Mouse (Mus musculus) layer of hippocampus, postnatal 10 days (tissue): ENCODE data around the gene Zfp512. TPM values are rescaled to one million over a fixed set of nuclear protein-coding genes. Genes with fewer than 3 reads are reported as not detected.
"Not testable (repeated sequence)": the region's sequence is repeated elsewhere in the genome, so short reads cannot be mapped to it uniquely, and the experiment has no call there.

ENCODE experiments used
- DNase-seq, 2 experiments: peaks; one replicate each; pipeline ENCODE4 v3.0.0; 2021; ENCODE audit warnings: low spot score in 2 of 2
- long read RNA-seq: library from polyadenylated mRNA; stranded (forward); transcript quantifications from one replicate; pipeline ENCODE4 v2.0.0, GENCODE M21; 2023
- total RNA-seq, 2 experiments: library from RNA; stranded (reverse); gene quantifications; 2 replicates each; pipeline ENCODE4 v1.2.3; 2021

Zfp512 gene
- total RNA-seq = 10 to 100 TPM; 51.5 to 55.8 TPM
- long read RNA-seq, transcript Zfp512-201 (14 exons, 3,299 nt) = major isoform, 16 of 37 reads
- long read RNA-seq, partial matches to known transcripts = 6 of 37 reads
- long read RNA-seq, other reads (novel, unspliced or antisense) = 11 of 37 reads

DNA sequence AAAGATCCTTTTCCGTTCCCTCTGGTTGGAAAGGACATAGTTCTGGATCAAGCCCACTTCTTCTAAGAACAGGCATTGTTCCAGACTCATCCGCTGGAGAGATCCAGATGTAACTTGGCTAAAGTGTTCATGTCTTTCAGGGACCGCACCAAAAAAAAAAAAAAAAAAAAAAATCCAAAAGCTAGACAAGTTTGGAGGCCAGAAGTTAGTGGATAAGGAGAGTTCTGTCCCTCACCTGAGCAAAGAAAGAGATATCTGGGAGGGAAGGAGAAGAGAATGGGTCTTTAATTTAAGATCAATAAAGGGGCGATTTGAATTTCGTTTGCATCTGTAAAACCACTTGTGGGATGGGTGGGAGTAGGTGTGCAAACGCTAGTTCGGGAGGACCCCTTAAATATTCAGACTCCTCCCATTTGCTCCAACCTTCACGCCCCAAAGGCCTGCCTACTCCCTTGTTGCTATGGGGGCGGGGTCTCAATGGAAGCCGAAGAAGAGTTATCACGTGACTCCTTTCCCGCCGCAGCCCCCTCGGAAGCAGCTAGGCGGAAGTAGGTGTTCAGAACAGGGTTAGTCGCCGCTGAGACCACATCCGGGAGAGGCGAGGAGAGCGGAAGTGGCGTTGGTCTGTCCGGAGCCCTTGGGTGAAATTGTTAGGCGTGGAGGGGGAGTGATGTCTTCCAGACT is at the start of gene Zfp512:
Zfp512 (plus strand) TSS at position 554 of the 684 bp plus-strand sequence.
- DNase-seq = peak; percentile 88 to 91

DNA sequence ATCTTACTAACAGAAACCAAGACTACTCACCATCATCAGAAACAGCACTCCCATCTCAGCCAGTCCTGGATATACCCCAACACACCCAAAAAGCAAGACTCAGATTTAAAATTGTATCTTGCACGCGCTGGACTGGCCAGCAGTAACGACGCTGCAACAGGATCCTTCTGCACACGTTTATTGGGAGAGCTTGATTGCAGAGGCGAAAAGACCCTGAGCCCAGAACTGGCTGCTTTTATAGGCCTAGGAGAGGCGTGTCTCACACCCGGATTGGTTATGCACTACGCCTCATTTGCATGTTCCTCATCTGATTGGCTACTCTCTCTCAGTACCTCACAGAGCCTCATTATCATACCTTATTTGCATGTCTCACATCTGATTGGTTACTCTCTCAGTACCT is 17.5 kb upstream of the Zfp512 start:
- DNase-seq = not testable (repeated sequence)

DNA sequence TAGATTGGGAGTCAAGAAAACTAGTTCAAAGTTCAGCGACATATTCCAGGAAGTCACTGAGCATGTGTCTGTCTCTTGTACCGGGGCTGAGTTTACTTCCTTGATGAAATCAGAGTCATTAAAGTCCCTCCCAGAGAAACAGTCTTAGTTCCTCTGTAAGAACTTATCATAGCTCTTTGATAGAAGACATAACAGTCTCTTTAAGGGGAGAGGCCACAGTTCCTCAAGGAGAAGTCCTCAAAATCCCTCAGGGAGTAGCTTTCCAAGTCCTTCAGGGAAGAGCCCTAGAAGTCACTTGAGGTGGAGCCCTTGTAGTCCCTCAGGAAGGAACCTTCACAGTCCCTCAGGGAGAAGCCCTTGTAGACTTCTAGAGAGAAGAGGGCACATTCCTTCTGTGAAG is 895 bp upstream of the Zfp512 start:
- DNase-seq = no peak

DNA sequence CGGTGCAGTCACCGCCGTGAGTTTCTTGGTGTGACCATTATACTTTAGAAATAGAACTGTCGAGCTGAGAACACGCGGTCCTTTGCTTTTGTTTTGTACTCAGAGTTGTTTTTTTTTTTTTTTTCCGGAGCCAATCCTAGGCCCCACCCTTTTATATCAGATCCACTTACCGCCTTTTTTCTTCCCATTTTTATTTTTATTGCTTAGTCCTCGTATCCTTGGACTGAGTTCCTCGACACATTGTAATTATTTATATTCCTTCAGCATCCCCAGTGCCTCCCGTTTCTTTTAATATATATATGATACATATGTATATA is 289 bp downstream of the Zfp512 start:
- DNase-seq = no peak

DNA sequence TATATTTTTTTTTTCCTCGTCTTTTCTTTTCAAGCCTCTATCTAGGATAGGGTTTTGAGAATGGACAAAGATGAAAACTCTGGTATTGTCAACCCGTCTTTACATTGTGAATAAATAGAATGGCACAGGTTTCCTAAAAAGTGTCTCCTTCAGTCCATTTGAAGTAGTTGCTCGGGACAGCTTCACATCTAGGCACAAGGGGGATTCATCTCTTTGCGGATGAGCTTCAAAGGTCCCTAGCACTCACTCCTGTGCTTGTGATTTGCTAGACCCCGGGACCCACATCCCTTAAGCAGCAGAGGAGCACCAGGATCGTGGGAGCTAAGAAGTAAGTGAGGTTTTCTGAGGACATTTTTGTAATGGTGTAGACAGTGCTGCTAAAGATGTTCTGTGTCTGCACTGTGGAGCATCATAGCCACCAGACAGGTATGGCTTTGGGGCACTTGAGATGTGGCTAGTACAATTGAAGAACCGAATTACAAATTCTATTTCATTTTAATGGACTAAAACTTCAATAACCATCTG is 717 bp downstream of the Zfp512 start:
- DNase-seq = no peak

DNA sequence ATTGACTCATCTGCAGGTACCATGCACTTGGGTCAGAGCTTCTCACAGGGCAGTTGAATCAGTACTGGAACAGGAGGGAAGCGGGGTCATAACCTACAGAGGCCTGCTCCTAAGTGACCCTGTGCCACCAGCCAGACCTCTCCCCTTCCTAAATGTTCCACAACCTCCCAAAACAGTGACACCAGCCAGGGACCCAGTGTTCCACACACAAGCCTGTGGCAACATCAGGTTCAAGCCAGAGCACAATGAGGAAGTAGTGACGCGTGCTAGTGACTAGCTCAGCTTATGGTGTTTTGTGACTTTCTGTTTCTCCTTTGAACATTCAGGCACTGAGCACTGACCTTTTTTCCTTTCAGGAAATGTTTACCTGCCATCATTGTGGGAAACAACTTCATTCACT is 15.6 kb downstream of the Zfp512 start:
- no peak for DNase-seq

DNA sequence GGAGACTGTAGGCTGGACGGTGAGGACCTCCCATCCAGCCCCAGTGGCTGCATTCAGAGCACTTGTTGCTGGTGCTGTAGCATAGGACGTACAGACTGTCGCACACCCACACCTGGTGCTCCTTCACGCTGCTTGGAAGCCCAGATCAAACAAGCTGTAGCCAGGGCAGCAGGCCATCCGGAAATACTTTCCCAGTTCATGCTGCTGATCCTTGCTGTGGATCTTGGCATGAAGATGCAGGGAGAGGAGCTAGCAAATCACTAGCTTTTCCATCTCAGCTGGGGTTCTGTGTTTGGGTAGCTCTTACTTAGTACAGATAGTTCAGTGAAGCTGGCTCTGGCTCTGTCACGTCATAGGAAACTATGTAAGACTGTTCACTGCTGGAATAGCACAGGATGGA is 17.5 kb downstream of the Zfp512 start:
- no peak for DNase-seq

DNA sequence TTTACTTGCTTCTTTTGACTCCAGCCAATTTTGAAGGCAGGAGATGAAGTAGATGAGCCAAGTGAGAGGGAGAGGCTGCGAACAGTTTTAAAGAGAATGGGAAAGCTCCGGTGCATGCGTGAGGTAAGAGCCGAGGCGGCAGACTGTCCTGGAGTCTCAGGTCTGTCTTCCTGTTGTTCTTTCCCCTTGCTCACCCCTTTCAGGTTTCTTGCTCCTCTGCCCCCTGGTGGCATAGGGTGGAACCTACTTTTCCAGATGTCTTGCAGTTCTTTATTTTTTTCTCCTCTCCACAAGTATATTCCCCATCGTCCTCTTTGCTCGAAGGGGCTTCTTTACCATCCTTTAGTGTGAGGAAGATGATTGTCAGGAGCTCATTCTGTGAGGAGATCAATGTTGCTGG is 18.1 kb downstream of the Zfp512 start:
- peak; percentile 50 to 60 for DNase-seq

DNA sequence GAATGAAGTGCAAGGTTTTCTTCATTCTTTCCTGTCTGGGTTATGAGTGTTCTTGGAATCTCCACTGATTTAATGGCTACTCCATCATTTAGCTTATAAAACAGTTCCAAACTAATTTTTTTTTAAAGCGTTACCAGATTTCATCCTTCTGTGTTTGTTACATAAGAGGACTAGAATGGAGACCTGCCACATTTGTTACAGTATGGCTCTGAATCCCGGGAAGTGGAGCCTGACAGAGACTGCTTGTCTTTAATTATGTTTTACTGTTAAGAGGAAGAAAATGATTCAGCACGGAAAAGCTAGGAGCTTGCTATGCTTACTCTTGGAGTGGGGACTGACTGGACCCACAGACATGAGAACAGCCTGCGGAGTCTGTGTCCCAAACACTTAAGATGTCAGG is 28.3 kb downstream of the Zfp512 start:
- no peak for DNase-seq

DNA sequence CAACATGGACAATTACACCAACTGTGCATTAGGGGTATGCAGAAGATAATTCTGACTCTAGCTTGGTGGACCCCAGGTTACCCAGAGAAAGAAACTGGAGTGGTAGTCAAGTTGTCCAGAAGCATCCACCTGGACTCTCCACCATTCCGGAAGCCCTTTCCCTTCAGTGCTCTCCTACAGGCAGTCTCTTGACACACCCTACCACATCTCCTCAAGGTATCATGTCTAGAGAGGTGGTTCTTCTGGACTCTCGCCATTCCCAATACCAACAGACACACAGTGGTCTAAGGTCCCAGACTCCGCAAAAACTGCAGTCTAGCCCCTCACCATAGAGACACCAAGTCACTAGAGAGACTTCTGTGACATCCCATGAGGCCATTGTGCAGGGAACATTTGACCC is 33.2 kb downstream of the Zfp512 start, which contains the start of gene 4930548H24Rik:
4930548H24Rik (plus strand) TSS at position 301 of the 400 bp plus-strand sequence.
- DNase-seq = no peak

DNA sequence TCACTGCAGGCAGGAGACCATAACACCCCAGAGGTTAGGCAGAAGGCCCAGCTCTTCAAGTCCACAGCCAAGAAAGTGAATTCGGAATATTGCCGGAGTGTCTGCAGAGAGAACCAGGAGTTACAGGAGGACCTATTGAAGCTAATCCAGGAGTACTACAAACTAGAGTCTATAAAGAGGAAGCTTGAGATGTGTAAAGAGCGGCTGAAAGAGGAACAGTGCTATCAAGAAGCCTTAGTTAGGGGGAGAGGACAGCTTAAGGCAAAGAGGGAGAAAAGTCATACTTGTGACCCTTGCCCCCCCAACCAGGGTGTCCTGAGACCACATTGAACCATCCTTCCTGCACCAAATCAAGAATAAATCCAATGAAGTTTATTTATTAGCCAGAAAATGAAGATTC is 35.7 kb downstream of the Zfp512 start:
- DNase-seq = no peak

DNA sequence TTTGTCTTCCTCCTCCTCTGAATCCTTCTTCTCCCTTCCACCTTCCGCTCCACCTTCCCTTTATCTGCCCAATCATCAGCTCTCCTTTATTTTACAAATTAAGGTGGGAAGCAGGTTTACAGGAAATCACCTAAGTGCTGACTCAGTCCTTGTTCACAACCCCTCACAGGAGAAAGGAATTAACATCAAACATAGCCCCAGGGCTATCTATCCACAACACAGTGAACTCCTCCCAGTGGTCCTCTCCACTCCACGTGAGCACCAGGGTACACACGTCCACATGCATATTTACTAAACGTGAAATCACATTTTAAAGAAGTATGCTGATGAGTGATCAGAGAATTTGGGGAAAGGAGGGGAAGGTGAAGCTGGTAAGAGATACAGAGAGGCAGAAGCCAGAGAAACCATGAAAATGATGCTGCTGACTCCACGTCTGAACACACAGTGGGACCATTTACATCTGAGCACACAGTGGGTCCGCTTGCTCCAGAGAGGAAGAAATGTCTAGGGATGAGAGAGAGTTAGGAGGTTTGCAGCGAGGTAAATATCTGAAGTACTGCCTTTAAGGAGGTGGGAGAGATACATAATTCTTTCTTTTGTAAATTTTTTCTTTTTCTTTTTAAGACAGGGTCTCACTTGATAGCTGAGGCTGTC is 37.0 kb downstream of the Zfp512 start:
- DNase-seq = no peak

DNA sequence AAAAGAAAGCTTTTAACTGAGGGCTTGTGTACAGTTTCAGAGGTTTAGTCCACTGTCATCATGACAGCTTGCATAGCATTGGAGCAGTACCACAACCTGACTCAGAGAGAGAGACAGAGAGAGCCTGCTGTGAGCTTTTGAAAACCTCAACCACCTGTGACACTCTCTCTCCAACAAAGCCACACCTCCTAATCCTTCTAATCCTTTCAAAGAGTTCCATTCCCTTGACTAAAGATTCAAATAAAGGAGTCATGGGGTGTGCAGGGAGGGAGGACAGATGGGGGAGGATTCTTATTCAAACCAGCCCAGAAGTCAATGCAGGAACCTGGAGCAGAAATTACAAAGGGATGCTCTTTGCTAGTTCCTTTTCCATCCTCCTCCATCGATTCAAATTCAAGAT is 39.8 kb downstream of the Zfp512 start:
- DNase-seq = no peak

DNA sequence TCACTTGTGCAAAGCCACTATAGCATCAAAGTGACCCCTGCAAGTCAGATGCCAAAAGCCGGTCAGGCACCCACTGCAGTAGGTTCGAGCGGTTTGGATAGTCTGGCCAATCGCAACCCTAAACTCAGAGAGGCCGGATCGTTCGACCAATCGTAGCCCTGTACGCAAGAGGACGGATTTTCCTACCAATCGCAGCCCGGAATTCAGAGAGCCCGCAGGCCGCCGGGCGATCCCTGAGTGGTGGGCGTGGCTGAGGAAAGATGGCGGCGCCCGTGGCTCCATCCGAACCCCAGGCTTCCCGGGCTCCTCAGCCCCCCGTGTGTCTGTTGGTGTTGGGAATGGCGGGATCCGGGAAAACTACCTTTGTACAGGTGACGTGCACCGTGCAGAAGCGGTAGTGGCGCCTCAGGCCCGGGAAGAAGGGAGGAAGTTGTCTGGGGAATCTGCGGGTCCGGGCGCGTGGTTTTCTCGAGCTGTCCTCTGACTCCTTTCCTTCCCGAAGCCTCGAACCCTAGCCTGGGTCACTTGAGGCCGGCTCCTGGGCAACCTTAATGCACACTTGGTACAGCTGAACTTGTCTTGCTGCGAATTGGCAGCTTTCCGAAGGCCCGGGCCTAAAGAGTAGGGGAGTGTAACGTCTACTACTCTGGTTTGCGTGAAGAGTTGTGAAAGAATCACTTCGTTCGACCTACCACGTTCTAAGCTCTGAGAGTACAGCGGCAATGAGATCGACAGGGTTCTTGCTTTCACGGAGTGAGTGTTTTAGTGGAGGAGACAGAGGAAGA is 42.5 kb downstream of the Zfp512 start, which contains the start of gene Gpn1:
Gpn1 (plus strand) TSS at position 229 of the 785 bp plus-strand sequence.
- DNase-seq = peak; percentile 87 to 91

DNA sequence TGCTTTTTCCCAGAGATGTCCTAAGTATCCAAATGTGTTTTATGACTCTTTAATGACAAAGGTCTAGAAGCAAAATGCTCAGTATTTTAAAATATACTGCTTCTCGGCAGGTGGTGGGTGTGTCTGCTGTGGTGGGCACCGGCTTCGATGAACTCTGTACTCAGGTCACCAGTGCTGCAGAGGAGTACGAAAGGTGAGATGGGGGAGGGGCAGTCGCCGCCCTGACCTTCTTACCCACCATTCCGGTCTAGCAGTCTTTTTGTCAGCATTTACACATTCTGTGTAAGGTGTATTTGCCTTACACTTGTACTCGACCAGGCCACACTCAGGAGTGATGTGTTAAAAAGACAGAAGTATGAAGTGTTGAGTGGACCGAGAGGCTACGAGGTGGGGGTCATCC is 52.6 kb downstream of the Zfp512 start:
- no peak for DNase-seq

DNA sequence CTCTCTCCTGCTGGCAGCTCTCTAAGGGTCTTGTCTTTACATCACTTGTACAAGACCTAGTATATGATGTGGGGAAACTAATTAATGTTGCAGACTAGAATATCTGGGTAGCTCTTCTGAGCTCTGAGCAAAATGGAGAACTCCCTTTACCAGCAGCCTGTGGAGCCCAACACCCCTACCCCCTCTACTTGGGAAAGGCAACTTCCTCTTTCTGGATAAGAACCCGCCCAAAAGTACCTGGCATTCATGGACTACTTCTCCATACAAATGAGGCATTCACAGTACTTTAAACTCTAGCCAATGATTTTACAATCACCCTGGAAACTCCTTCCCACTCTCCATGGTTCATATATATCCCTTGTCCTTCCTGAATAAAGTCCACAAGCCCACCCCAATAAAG is 60.2 kb downstream of the Zfp512 start:
- DNase-seq = no peak

DNA sequence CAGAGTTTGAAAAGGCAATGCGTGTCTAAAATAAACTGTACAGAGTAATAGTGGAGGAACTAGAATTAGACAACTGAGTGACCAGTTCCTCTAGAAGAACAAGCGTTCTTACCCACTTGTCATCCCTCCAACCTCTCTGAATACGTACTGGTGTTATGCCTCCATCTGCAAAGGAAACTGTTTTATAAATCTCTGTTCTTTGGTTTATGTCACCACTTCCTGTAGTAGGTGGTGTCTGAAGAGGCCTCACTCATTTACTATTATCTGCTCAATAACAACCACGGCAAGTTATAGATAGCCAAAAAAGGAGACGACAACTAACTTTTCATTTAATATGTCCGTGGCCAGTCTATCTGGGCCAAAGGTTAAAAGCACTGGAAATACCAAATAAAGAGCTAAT is 68.3 kb downstream of the Zfp512 start:
- DNase-seq = no peak

DNA sequence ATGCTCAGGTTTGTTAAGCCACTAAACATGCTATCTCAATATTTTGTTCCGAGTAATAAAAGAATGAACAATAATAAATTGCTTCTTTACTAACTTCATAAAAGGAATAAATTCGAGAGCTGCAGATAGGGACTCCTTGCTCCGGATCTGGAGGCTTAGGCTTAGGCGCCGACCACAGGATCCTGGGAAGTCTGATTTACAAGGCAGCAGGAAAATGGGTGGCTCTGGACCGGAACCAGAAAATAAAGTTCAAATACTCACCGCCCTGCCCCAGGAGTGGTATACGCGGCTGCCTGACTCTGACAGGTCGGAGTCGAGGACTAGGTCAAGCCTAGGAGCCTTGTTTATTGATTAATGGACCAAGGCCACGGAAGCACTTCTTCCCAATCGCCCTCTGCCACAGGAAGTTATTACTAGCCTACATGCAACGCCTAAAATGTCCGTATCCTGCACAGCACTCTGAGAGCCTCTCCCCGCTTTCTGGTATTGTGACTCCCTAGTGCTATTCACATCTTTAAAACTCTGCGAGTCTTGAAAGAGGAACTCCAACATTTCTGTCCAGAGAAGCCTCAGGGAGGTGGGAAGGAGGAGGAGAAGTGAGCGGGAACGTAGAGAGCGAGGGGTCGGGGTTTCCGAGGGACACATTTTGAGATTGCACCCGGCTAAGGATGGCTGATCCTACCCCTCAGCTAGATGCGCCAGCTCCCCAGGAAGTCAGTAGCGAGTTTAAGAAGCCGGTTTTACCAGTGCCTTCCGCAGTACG is 74.3 kb downstream of the Zfp512 start, which contains the start of gene Slc4a1ap:
Slc4a1ap (plus strand) TSS at position 642 of the 763 bp plus-strand sequence.
- DNase-seq = peak; percentile 83 to 88

DNA sequence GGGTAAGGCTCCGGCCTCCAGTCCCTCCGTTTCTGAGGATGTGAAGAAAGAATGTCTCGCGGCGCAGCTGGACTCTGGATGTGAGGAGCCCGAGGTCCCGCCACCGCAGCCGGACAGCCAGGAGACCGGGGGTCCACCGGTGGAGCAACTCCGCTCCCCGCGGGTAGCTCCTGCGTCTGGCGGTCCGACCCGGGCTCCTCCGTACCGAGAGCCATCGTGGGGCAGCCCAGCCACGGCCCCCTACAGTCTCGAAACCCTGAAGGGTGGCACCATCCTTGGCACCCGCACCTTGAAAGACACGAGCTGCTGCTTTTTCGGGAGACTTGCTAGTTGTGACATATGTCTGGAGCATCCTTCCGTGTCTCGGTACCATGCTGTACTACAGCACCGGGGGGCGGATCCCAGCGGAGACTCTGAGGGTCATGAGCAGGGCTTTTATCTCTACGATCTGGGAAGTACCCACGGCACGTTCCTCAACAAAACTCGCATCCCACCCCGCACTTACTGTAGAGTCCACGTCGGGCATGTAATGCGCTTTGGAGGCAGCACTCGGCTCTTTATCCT is 75.0 kb downstream of the Zfp512 start:
- DNase-seq = peak in 1 of 2 experiments; percentile 5

DNA sequence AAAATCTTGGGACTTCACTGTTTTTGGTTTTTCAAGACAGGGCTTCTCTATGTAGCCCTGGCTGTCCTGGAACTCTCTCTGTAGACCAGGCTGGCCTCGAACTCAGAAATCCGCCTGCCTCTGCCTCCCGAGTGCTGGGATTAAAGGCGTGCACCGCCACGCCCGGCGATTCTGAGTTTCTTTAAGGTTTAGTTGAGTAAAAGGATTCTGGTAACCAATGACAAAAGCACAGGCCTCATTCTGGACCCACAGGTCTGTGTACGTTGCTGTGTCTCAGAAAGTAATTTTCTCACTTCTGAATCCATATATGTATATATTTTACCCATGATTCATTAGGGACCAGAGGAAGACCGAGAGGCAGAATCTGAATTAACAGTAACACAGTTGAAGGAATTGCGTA is 75.5 kb downstream of the Zfp512 start, which contains the start of gene Supt7l:
Supt7l (minus strand) TSS at position 101 of the 400 bp plus-strand sequence.
- not testable (repeated sequence) for DNase-seq
